Mouse (Mus musculus) neural tube, embryonic 15.5 days (tissue): ENCODE results near the gene Cenpf. TPM values are rescaled to one million over a fixed set of nuclear protein-coding genes. Genes with fewer than 3 reads are reported as not detected.

Experiments used
- polyA plus RNA-seq: library from polyadenylated mRNA; unstranded; fragments of >200 nt; fragmentation: Nextera tagmentation; extraction: Ambion mirVana; gene quantifications from 2 replicates; pipeline ENCODE4 v1.2.1, GENCODE M21; 2015

The Cenpf gene
- polyA plus RNA-seq, 1 experiment from 2014 or later = 11.2 TPM

Other genes with a start within 250 kb of the Cenpf start
- gene Ptpn14, start 40.2 kb upstream of the Cenpf start, polyA plus RNA-seq = 1.4 and 4.8 TPM in 2 replicates
- gene Smyd2, start 234.3 kb upstream of the Cenpf start, polyA plus RNA-seq = 92.6 and 94.7 TPM in 2 replicates